Mouse (Mus musculus) midbrain, embryonic 14.5 days (tissue): ENCODE measurements around the gene Klf9. TPM values are rescaled to one million over a fixed set of nuclear protein-coding genes. Genes with fewer than 3 reads are reported as not detected.

Source experiments
- ATAC-seq: fragments of 200-750 bp; cut with Nextera tagmentation; 2 replicates; pipeline ENCODE4 v1.8.0; 2017; ENCODE audit warnings: moderate number of reproducible peaks, moderate library complexity; ENCODE audit not compliant: low FRiP score, low TSS enrichment
- DNase-seq: peaks from one replicate; pipeline ENCODE4 v3.0.0-alpha.2; 2015
- H3K27ac ChIP-seq: fragments of 300-500 bp; sonication (generic); replicated peaks from 2 replicates; pipeline ENCODE4 v1.5.1; 2014; ENCODE audit warnings: mild to moderate bottlenecking, low read depth, low read length, moderate library complexity
- H3K27me3 ChIP-seq: fragments of 300-500 bp; sonication (generic); 2 replicates; pipeline ENCODE4 v1.6.1; 2014; ENCODE audit warnings: low read length, control low read depth, mixed read lengths; ENCODE audit not compliant: control insufficient read depth, insufficient read depth
- H3K36me3 ChIP-seq: fragments of 300-500 bp; sonication (generic); 2 replicates; pipeline ENCODE4 v1.6.1; 2014; ENCODE audit warnings: low read length, control low read depth; ENCODE audit not compliant: control insufficient read depth, insufficient read depth
- H3K4me1 ChIP-seq: fragments of 300-500 bp; sonication (generic); 2 replicates; pipeline ENCODE4 v1.6.1; 2014; ENCODE audit warnings: mild to moderate bottlenecking, antibody characterized with exemption, low read length, control low read depth; ENCODE audit not compliant: control insufficient read depth, insufficient read depth
- H3K4me2 ChIP-seq: fragments of 300-500 bp; sonication (generic); 2 replicates; pipeline ENCODE4 v1.6.1; 2014; ENCODE audit warnings: mild to moderate bottlenecking, low read length, moderate library complexity
- H3K4me3 ChIP-seq: fragments of 300-500 bp; sonication (generic); replicated peaks from 2 replicates; pipeline ENCODE4 v1.5.1; 2014; ENCODE audit warnings: low read depth, low read length
- H3K9ac ChIP-seq: fragments of 300-500 bp; sonication (generic); replicated peaks from 2 replicates; pipeline ENCODE4 v1.6.1; 2014; ENCODE audit warnings: mild to moderate bottlenecking, low read length, moderate library complexity
- H3K9me3 ChIP-seq: fragments of 300-500 bp; sonication (generic); 2 replicates; pipeline ENCODE4 v1.6.1; 2016; ENCODE audit warnings: low read length, control low read depth, mixed read lengths; ENCODE audit not compliant: control insufficient read depth
- WGBS: fragments of 180-500 bp; shearing (Covaris S2); extraction: QIAGEN DNeasy Blood & Tissue Kit; methylation state at CpG from one replicate; pipeline ENCODE4 v1.1.7; 2014; 5-methylcytosine and 5-hydroxymethylcytosine counted together
- polyA plus RNA-seq: library from polyadenylated mRNA; unstranded; fragments of >200 nt; fragmentation: Nextera tagmentation; extraction: Ambion mirVana; gene quantifications from 2 replicates; pipeline ENCODE4 v1.2.1, GENCODE M21; 2014

Gene Klf9
- polyA plus RNA-seq, 1 experiment from 2014 or later: 0.93 TPM

DNA sequence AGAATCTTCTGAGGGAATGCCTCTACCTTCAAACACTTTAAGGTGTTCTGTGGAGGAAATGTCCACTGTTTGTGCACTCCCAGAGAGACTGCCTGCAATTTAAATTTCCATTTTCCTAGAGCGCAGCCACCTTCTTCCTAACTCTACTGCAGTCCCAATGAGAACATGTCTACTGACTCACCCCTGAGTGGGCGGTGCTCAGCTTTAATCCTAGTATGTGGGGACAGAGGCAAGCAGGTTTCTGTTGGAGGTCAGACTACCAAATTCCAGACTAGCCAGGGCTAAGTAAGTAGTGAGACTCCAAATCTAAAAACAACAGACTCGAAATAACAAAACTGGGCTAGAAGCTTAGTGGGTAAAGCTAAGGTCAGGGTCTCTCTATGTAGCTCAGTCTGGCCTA, 37.5 kb downstream of the Klf9 start:
- Histone ChIP-seq H3K4me3 (no peak overlapping the region), H3K27ac (no peak overlapping the region), H3K9me3 (no peaks in the 10 kb centered on the region), H3K27me3 (no peaks in the 10 kb centered on the region), H3K4me2 (no peak overlapping the region), H3K9ac (no peak overlapping the region), H3K4me1 (no peaks in the 10 kb centered on the region), H3K36me3 (no peaks in the 10 kb centered on the region)
- DNase-seq (no peak), ATAC-seq (no peak)
- WGBS: 94% methylated on average over 3 of the region's 3 CpGs

DNA sequence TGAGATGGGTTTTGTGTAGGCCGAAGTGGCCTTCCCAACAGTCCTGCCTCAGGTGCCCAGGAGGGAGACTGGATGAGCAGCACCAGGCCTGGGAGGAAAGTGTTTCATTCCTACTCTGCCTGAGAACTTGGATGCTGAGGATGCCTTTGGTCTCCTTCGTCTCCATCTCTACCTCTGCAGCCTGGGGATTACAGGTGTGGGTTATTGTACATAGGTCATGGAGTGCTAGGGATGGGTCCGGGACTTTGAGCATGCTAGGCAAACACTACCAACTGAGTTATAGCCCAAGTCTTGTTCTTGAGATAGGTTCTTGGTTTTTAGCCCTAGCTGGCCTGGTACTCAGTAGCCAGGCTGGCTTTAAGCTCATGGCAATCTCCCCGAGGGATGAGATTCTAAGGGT, 42.5 kb downstream of the Klf9 start:
- peaks cover 2% of the 10 kb centered on the region; the same call in 1 of the 2 replicates for H3K36me3 ChIP-seq
- H3K27ac ChIP-seq: no peak overlapping the region
- ATAC-seq: no peak
- H3K27me3 ChIP-seq: no peaks in the 10 kb centered on the region
- H3K9me3 ChIP-seq: no peaks in the 10 kb centered on the region
- no peak overlapping the region for H3K9ac ChIP-seq
- H3K4me2 ChIP-seq: no peak overlapping the region
- no peaks in the 10 kb centered on the region for H3K4me1 ChIP-seq
- H3K4me3 ChIP-seq: no peak overlapping the region
- DNase-seq: no peak
- WGBS: 98% methylated on average over 4 of the region's 4 CpGs

DNA sequence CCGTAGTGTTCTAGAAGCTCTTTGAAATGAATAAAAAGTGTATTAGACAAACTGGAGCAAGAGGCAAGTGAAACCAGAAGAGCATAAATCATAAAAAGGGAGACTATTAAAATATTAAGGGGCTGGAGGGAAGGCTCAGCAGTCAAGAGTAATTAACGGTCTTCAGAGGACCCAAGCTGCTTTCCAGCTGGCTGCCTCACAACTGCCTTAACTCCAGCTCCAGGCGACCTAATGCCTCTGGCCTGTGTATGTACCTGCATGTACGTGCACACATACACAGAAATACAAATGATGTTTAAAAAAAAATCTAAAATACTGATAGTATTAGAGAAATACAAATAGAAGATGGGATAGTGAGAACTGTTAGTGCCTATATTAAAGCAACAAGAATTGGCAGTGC, 43.0 kb downstream of the Klf9 start:
- WGBS: 80% methylated on average over 4 of the region's 4 CpGs
- no peaks in the 10 kb centered on the region for H3K4me1 ChIP-seq
- H3K27me3 ChIP-seq: no peaks in the 10 kb centered on the region
- DNase-seq (no peak), ATAC-seq (no peak)
- H3K36me3 ChIP-seq: peaks cover 3% of the 10 kb centered on the region; the same call in 1 of the 2 replicates
- no peaks in the 10 kb centered on the region for H3K9me3 ChIP-seq
- H3K4me2 ChIP-seq: no peak overlapping the region
- H3K27ac ChIP-seq: no peak overlapping the region
- no peak overlapping the region for H3K4me3 ChIP-seq
- H3K9ac ChIP-seq: no peak overlapping the region

DNA sequence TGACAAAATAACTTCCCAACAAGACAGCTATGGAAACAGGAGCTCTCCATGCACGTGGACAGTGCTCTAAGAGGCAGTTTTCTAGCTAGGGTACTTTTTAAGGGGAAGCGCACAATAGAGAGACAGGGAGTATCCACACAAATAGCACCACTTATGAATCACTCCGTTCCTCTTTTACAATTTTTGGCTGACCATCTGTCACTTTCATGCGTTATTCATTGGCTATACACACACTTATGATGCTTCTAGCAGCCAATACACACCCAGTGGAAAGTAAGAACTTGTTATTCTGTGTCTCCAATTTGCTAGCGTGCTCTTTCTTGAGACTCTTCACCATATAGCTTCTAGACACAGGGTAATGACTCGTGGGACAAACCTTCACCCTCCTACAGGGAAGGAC, 46.7 kb downstream of the Klf9 start:
- ATAC-seq: no peak
- H3K4me2 ChIP-seq: no peak overlapping the region

DNA sequence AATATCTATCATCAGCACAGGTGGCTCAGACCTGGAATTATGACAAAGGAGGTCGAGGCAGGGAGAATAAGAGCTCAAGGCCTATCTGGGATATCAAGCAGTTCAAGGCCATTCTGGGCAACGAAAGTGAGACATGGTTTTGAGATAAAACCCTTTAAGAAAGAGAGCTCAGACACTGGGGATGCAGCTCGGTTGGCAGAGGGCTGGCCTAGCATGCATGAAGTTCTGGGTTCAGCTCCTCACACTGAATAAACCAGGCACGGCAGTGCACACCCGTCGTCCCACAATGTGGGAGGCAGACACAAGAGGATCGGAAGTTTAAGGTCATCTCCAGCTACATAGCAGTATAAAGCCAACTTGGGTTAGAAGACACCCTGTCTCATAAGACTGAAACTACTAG, 48.0 kb downstream of the Klf9 start:
- H3K9me3 ChIP-seq: no peaks in the 10 kb centered on the region
- H3K27me3 ChIP-seq: no peaks in the 10 kb centered on the region
- peaks cover 3% of the 10 kb centered on the region; the same call in 1 of the 2 replicates for H3K36me3 ChIP-seq
- H3K4me3 ChIP-seq: no peak overlapping the region
- DNase-seq (no peak), ATAC-seq (no peak)
- no peak overlapping the region for H3K9ac ChIP-seq
- no peak overlapping the region for H3K27ac ChIP-seq
- H3K4me1 ChIP-seq: no peaks in the 10 kb centered on the region
- WGBS: 91% methylated on average over 7 of the region's 7 CpGs
- no peak overlapping the region for H3K4me2 ChIP-seq

More for the DNA sequence above, 46.7 kb downstream of the Klf9 start:
- no peaks in the 10 kb centered on the region for H3K9me3 ChIP-seq
- DNase-seq: no peak
- no peak overlapping the region for H3K9ac ChIP-seq
- no peak overlapping the region for H3K4me3 ChIP-seq
- no peak overlapping the region for H3K27ac ChIP-seq
- WGBS: 82% methylated on average over 6 of the region's 6 CpGs
- H3K36me3 ChIP-seq: peaks cover 3% of the 10 kb centered on the region; the same call in 1 of the 2 replicates
- no peaks in the 10 kb centered on the region for H3K4me1 ChIP-seq
- H3K27me3 ChIP-seq: no peaks in the 10 kb centered on the region

DNA sequence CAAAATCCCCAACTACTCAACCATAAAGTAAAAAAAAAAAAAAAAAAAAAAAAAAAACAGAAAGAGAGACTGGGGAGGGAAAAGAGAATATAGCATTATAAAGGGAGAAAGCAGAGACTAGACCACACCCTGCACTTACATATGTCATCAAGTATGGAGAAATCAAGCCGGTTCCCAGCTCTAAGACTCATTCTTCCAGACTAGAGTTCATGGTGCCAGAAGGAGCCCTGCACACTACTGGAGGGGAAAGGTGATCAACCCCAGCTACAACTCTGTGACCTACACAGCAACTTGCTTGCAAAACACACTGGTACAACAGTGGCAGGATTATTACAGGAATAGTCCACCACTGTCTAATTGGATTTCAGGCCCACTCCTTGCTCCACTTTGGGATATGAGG, 48.7 kb downstream of the Klf9 start:
- DNase-seq (no peak), ATAC-seq (no peak)
- WGBS: 100% methylated on average over 1 of the region's 1 CpGs
- Histone ChIP-seq H3K4me1 (no peaks in the 10 kb centered on the region), H3K36me3 (peaks cover 3% of the 10 kb centered on the region; the same call in 1 of the 2 replicates), H3K9me3 (no peaks in the 10 kb centered on the region), H3K9ac (no peak overlapping the region), H3K4me2 (no peak overlapping the region), H3K27me3 (no peaks in the 10 kb centered on the region), H3K4me3 (no peak overlapping the region), H3K27ac (no peak overlapping the region)

DNA sequence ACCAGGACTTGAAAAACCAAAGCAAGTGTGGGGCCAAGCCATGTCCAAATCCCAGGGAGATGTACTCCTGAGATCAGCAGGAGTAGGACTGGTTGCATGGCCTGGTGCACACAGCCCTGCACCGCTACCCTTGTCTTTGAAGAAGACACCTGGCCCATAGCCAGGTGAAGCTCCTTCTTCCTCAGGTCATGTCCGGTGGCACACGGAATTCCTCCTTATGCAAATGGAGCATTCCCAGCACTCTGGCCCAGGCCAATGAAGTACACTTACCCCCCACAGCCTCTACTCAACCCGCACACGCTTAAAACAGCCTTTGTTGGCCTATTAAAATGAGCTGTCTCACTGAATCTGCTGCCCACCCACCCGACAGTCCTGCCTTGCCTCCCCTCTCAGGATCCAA, 50.5 kb downstream of the Klf9 start:
- H3K27ac ChIP-seq: no peak overlapping the region
- no peak overlapping the region for H3K4me3 ChIP-seq
- no peaks in the 10 kb centered on the region for H3K9me3 ChIP-seq
- 90% methylated on average over 6 of the region's 6 CpGs for WGBS
- no peak overlapping the region for H3K4me2 ChIP-seq
- no peaks in the 10 kb centered on the region for H3K4me1 ChIP-seq
- H3K27me3 ChIP-seq: no peaks in the 10 kb centered on the region
- no peak for ATAC-seq
- H3K36me3 ChIP-seq: peaks cover 3% of the 10 kb centered on the region; the same call in 1 of the 2 replicates
- H3K9ac ChIP-seq: no peak overlapping the region
- no peak for DNase-seq

DNA sequence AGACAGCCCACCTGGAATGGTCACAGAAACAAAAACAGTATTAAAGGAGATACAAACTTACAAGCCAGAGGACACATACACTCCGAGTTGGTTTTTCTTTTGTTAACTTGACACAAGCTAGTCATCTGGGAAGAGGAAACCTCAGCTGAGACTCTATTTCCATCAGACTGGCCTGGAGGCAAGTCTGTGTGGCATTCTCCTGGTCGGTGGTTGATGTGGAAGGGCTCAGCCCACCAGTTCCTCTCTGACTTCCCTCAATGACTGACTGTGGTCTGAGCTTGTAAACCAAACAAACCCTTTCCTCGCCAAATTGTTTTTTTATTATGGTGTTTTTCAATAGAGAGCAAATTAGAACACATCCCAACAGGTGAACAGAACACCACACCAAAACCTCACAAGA, 52.0 kb downstream of the Klf9 start:
- Histone ChIP-seq H3K4me1 (no peaks in the 10 kb centered on the region), H3K27me3 (no peaks in the 10 kb centered on the region), H3K9me3 (no peaks in the 10 kb centered on the region), H3K36me3 (peaks cover 3% of the 10 kb centered on the region; the same call in 1 of the 2 replicates), H3K27ac (no peak overlapping the region), H3K4me2 (no peak overlapping the region), H3K4me3 (no peak overlapping the region), H3K9ac (no peak overlapping the region)
- ATAC-seq (no peak), DNase-seq (no peak)
- WGBS: 87% methylated on average over 3 of the region's 3 CpGs

DNA sequence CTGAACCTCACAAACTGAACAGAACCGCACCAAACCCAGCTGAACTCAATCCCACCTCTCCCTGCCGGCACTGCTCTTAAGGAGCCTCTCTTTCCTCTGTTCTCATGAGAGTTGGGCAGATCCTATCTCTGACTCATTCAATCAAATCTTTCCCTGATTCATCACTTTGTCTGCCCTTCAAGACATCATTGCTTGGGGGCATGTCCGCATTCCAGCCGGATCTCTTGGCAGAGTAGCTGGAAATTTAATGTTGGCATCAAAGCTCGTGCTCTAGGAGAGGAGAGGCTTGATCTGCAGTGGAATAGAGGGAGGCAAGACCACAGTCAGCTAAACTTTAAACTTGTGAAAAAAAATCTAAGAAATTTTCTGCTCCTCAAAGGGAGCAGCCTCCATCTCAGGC, 61.1 kb downstream of the Klf9 start:
- Histone ChIP-seq H3K4me1 (no peaks in the 10 kb centered on the region), H3K9ac (no peak overlapping the region), H3K9me3 (peaks cover 11% of the 10 kb centered on the region; the same call in 1 of the 2 replicates), H3K27me3 (no peaks in the 10 kb centered on the region), H3K4me2 (no peak overlapping the region), H3K36me3 (peaks cover 23% of the 10 kb centered on the region), H3K27ac (no peak overlapping the region), H3K4me3 (no peak overlapping the region)
- 97% methylated on average over 5 of the region's 5 CpGs for WGBS
- no peak for ATAC-seq
- DNase-seq: no peak
